Mouse (Mus musculus): ENCODE measurements around the gene Hoxd10. TPM values are rescaled to one million over a fixed set of nuclear protein-coding genes. Genes with fewer than 3 reads are reported as not detected.

The Hoxd10 gene
- total and polyA plus RNA-seq, 3 experiments, result not detected

GRCm38 (mm10) chr2:74739869-74740268 is 48.1 kb downstream of the Hoxd10 start:
- TF ChIP-seq EP300 (IDR thresholded peaks at IDR 0.05; ENCODE audit: insufficient read depth, low read depth, low read length) (no peak), CTCF (IDR thresholded peaks at IDR 0.05) (no peak), POLR2A (IDR thresholded peaks at IDR 0.05; ENCODE audit: insufficient read depth, low read depth, low read length) (no peak)
- peaks cover 35% of the 10 kb centered on the region for H3K27me3 ChIP-seq (ENCODE audit: control insufficient read depth, insufficient read depth, low read length)
- H3K27ac ChIP-seq, result no peak overlapping the region
- whole genome bisulfite sequencing, result 6% methylated on average over 14 of the region's 14 CpGs
- intact Hi-C loops (cut with DNase I), result no loop called here
- no peak overlapping the region for H3K4me3 ChIP-seq
- H3K4me1 ChIP-seq (ENCODE audit: control insufficient read depth, insufficient read depth, low read length), result no peaks in the 10 kb centered on the region
- DNase-seq, result no peak
- H3K36me3 ChIP-seq (ENCODE audit: control insufficient read depth, insufficient read depth, low read length), result no peaks in the 10 kb centered on the region
- no peaks in the 10 kb centered on the region for H3K79me2 ChIP-seq (replicated peaks; ENCODE audit: control insufficient read depth, insufficient read depth, low read length)
- H3K9ac ChIP-seq (ENCODE audit: low read depth, low read length), result no peak overlapping the region

- no peak overlapping the region for H3K27ac ChIP-seq
- WGBS, result 7% methylated on average over 43 of the region's 43 CpGs
- DNase-seq, result no peak
- no peaks in the 10 kb centered on the region for H3K36me3 ChIP-seq (ENCODE audit: control insufficient read depth, insufficient read depth, low read length)
- intact Hi-C loops (cut with DNase I), result no loop called here
- no peaks in the 10 kb centered on the region for H3K4me1 ChIP-seq (ENCODE audit: control insufficient read depth, insufficient read depth, low read length)
- H3K79me2 ChIP-seq (replicated peaks; ENCODE audit: control insufficient read depth, insufficient read depth, low read length), result no peaks in the 10 kb centered on the region
- H3K4me3 ChIP-seq, result no peak overlapping the region
- H3K27me3 ChIP-seq (ENCODE audit: control insufficient read depth, insufficient read depth, low read length), result peaks cover 30% of the 10 kb centered on the region
- no peak overlapping the region for H3K9ac ChIP-seq (ENCODE audit: low read depth, low read length)
- TF ChIP-seq CTCF (IDR thresholded peaks at IDR 0.05), result no peak
These were observed 48.8 kb downstream of the Hoxd10 start for GRCm38 (mm10) chr2:74740311-74741091.

- 47% methylated on average over 2 of the region's 3 CpGs for WGBS
- no peaks in the 10 kb centered on the region for H3K4me1 ChIP-seq (ENCODE audit: control insufficient read depth, insufficient read depth, low read length)
- no peak overlapping the region for H3K4me3 ChIP-seq
- DNase-seq, result no peak
- no peaks in the 10 kb centered on the region for H3K79me2 ChIP-seq (replicated peaks; ENCODE audit: control insufficient read depth, insufficient read depth, low read length)
- peaks cover 30% of the 10 kb centered on the region for H3K27me3 ChIP-seq (ENCODE audit: control insufficient read depth, insufficient read depth, low read length)
- H3K27ac ChIP-seq, result no peak overlapping the region
- H3K36me3 ChIP-seq (ENCODE audit: control insufficient read depth, insufficient read depth, low read length), result no peaks in the 10 kb centered on the region
- no peak overlapping the region for H3K9ac ChIP-seq (ENCODE audit: low read depth, low read length)
- TF ChIP-seq EP300 (IDR thresholded peaks at IDR 0.05; ENCODE audit: insufficient read depth, low read depth, low read length) (no peak), CTCF (IDR thresholded peaks at IDR 0.05) (no peak), POLR2A (IDR thresholded peaks at IDR 0.05; ENCODE audit: insufficient read depth, low read depth, low read length) (no peak)
- intact Hi-C loops (cut with DNase I), result no loop called here
These were observed 49.7 kb downstream of the Hoxd10 start for GRCm38 (mm10) chr2:74741252-74741978.

GRCm38 (mm10) chr2:74741979-74742277 is 50.2 kb downstream of the Hoxd10 start:
- Histone ChIP-seq H3K4me1 (ENCODE audit: control insufficient read depth, insufficient read depth, low read length) (no peaks in the 10 kb centered on the region), H3K79me2 (replicated peaks; ENCODE audit: control insufficient read depth, insufficient read depth, low read length) (no peaks in the 10 kb centered on the region), H3K36me3 (ENCODE audit: control insufficient read depth, insufficient read depth, low read length) (no peaks in the 10 kb centered on the region), H3K4me3 (no peak overlapping the region), H3K9ac (ENCODE audit: low read depth, low read length) (no peak overlapping the region), H3K27ac (no peak overlapping the region), H3K27me3 (ENCODE audit: control insufficient read depth, insufficient read depth, low read length) (peaks cover 32% of the 10 kb centered on the region)
- TF ChIP-seq CTCF (IDR thresholded peaks at IDR 0.05) (no peak), POLR2A (IDR thresholded peaks at IDR 0.05; ENCODE audit: insufficient read depth, low read depth, low read length) (no peak), EP300 (IDR thresholded peaks at IDR 0.05; ENCODE audit: insufficient read depth, low read depth, low read length) (no peak)
- intact Hi-C loops (cut with DNase I), result no loop called here
- no peak for DNase-seq

Small RNA genes within 50 kb of the gene (microRNA-seq; reads per million reads assigned to microRNA genes)
- 0 reads per million in 2 experiments for gene Gm44463
- gene Mir10b, result 948 to 1,413 reads per million in 2 experiments

Other genes starting within 250 kb of the Hoxd10 start
- 10 to 100 TPM; 21.3 to 21.6 TPM for gene Lnpk, start 112.5 kb upstream of the Hoxd10 start, total RNA-seq (2021)
- 4.5 and 7.1 TPM in 2 replicates for gene Lnpk, start 112.5 kb upstream of the Hoxd10 start, polyA plus RNA-seq (2012; rRNA removed)
- gene Evx2, start 32.4 kb upstream of the Hoxd10 start, total RNA-seq (2021), result not detected
- not detected in 2 replicates for gene Evx2, start 32.4 kb upstream of the Hoxd10 start, polyA plus RNA-seq (2012; rRNA removed)
- not detected for gene Hoxd13, start 23.6 kb upstream of the Hoxd10 start, total RNA-seq (2021)
- gene Hoxd13, start 23.6 kb upstream of the Hoxd10 start, polyA plus RNA-seq (2012; rRNA removed), result not detected in 2 replicates
- gene Hoxd12, start 16.9 kb upstream of the Hoxd10 start, total RNA-seq (2021), result not detected
- not detected in 2 replicates for gene Hoxd12, start 16.9 kb upstream of the Hoxd10 start, polyA plus RNA-seq (2012; rRNA removed)
- gene Hoxd11, start 12.4 kb upstream of the Hoxd10 start, total RNA-seq (2021), result not detected
- not detected in 2 replicates for gene Hoxd11, start 12.4 kb upstream of the Hoxd10 start, polyA plus RNA-seq (2012; rRNA removed)
- gene Hoxd9, start 5.8 kb downstream of the Hoxd10 start, total RNA-seq (2021), result under 1 TPM; 0.16 to 0.29 TPM
- 0.10 and 0.12 TPM in 2 replicates for gene Hoxd9, start 5.8 kb downstream of the Hoxd10 start, polyA plus RNA-seq (2012; rRNA removed)
- gene Hoxd8, start 12.7 kb downstream of the Hoxd10 start, total RNA-seq (2021), result 1 to 10 TPM in 1 of 2 experiments, under 1 TPM in 1; 0.61 to 1.0 TPM
- 0.59 and 0.61 TPM in 2 replicates for gene Hoxd8, start 12.7 kb downstream of the Hoxd10 start, polyA plus RNA-seq (2012; rRNA removed)
- gene Hoxd3, start 20.0 kb downstream of the Hoxd10 start, total RNA-seq (2021), result not detected
- 0.06 TPM in 1 of 2 replicates, not detected in the other for gene Hoxd3, start 20.0 kb downstream of the Hoxd10 start, polyA plus RNA-seq (2012; rRNA removed)
- under 1 TPM; 0.21 to 0.45 TPM for gene Hoxd4, start 20.0 kb downstream of the Hoxd10 start, total RNA-seq (2021)
- gene Hoxd4, start 20.0 kb downstream of the Hoxd10 start, polyA plus RNA-seq (2012; rRNA removed), result 0.53 and 1.0 TPM in 2 replicates
- under 1 TPM in 1 of 2 experiments, not detected in 1; 0.14 TPM for gene Gm28230, start 34.8 kb downstream of the Hoxd10 start, total RNA-seq (2021)
- gene Gm28230, start 34.8 kb downstream of the Hoxd10 start, polyA plus RNA-seq (2012; rRNA removed), result 0.04 and 0.20 TPM in 2 replicates
- not detected for gene Hoxd1, start 71.1 kb downstream of the Hoxd10 start, total RNA-seq (2021)
- gene Hoxd1, start 71.1 kb downstream of the Hoxd10 start, polyA plus RNA-seq (2012; rRNA removed), result not detected in 2 replicates
- 100 to 1,000 TPM; 110 to 114 TPM for gene Mtx2, start 133.9 kb downstream of the Hoxd10 start, total RNA-seq (2021)
- 82.9 and 112 TPM in 2 replicates for gene Mtx2, start 133.9 kb downstream of the Hoxd10 start, polyA plus RNA-seq (2012; rRNA removed)

Measured in heart, adult 2 months (tissue).